Mouse (Mus musculus) heart, postnatal 10 days (tissue): ENCODE measurements around the gene Acvr1c. TPM values are rescaled to one million over a fixed set of nuclear protein-coding genes. Genes with fewer than 3 reads are reported as not detected.

Experiments
- DNase-seq, 2 experiments: peaks; one replicate each; pipeline ENCODE4 v3.0.0; 2021
- intact Hi-C: fragments of 180-260 bp; cut with DNase I; formaldehyde crosslinking; loops from one replicate; pipeline ENCODE4 v1.15.1; 2025
- total RNA-seq, 2 experiments: library from RNA; stranded (reverse); gene quantifications; 2 replicates each; pipeline ENCODE4 v1.2.3; 2021

Acvr1c gene
- total RNA-seq, 2 experiments from 2014 or later, result 1.7 to 4.5 TPM

GRCm38 (mm10) chr2:58289759-58290431 lies 67.8 kb downstream of the Acvr1c start:
- intact Hi-C loops, result no loop called here
- DNase-seq, result no peak

GRCm38 (mm10) chr2:58289331-58289730 lies 68.4 kb downstream of the Acvr1c start:
- intact Hi-C loops, result no loop called here
- no peak for DNase-seq

- peak; percentile 56 to 74 for DNase-seq
- intact Hi-C loops, result loop anchor here (5.0 kb wide), 2 partner anchors 85 to 225 kb away; partner anchors contain the start of gene Cytip
These were observed 75.3 kb downstream of the Acvr1c start for GRCm38 (mm10) chr2:58282259-58282910.

- no peak for DNase-seq
- intact Hi-C loops, result loop anchor here (5.0 kb wide), 2 partner anchors 84 to 224 kb away; partner anchors contain the start of gene Cytip
These were observed 76.6 kb downstream of the Acvr1c start for GRCm38 (mm10) chr2:58281046-58281445.

GRCm38 (mm10) chr2:58279163-58279562 lies 78.5 kb downstream of the Acvr1c start:
- intact Hi-C loops, result no loop called here
- DNase-seq, result no peak

DNA sequence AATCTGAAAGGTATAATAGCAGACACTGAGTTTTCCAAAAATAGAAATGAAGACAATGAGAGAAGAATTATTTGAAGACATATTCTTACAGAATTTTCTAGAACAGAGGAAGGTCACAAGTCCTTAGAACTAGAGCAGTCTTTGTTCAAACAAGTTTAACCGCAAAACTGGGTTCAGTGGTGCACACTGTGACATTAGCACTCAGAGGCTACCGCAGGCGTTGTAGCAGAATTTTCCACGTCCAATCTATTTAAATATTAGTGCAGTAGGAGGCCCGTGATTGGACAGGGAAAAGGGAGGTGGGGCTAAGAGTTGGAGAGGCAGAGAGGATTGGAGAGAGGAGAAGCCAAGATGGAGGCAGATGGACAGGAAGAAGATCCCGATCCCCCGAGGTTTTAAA lies 81.2 kb downstream of the Acvr1c start:
- no peak for DNase-seq
- intact Hi-C loops, result no loop called here

GRCm38 (mm10) chr2:58240639-58241038 lies 117.1 kb downstream of the Acvr1c start:
- no peak for DNase-seq
- intact Hi-C loops, result no loop called here

GRCm38 (mm10) chr2:58237487-58237886 lies 120.2 kb downstream of the Acvr1c start:
- no peak for DNase-seq
- intact Hi-C loops, result no loop called here

Other genes starting within 250 kb of the Acvr1c start
- gene Cytip, start 162.4 kb downstream of the Acvr1c start, total RNA-seq, result 1 to 10 TPM; 1.6 to 1.9 TPM
- gene Gm17409, start 112.2 kb upstream of the Acvr1c start, total RNA-seq, result not detected
- 10 to 100 TPM; 24.2 to 31.8 TPM for gene Acvr1, start 209.3 kb upstream of the Acvr1c start, total RNA-seq
- 1 to 10 TPM; 1.8 to 2.6 TPM for gene Upp2, start 209.4 kb upstream of the Acvr1c start, total RNA-seq